Comparison of ENCODE assay signal across 8 mouse cellular contexts in genomic region chr16:31429471-31430155, GRCm38 (mm10). TPM values are rescaled to one million over a fixed set of nuclear protein-coding genes. Genes with fewer than 3 reads are reported as not detected.
A peak's percentile ranks its signal among the peaks of the same experiment; 100 is the strongest.
DNase-seq lines count a peak whose midpoint lies in the region; ATAC-seq lines count a peak whose summit lies in the region.

No protein-coding gene starts in this region.

- H3K4me3 ChIP-seq in hindbrain, embryonic 14.5 days (replicated peaks; ENCODE audit: low read length): peak overlapping the region; percentile 67

- WGBS in hindbrain, embryonic 14.5 days: under 1% methylated on average over 49 of the region's 49 CpGs

- H3K27me3 ChIP-seq in hindbrain, embryonic 14.5 days (ENCODE audit: control insufficient read depth, insufficient read depth, low read length): peaks cover 10% of the 10 kb centered on the region

- peak overlapping the region; percentile 64 for H3K4me2 ChIP-seq in hindbrain, embryonic 14.5 days (replicated peaks)

- H3K9me3 ChIP-seq in hindbrain, embryonic 14.5 days (ENCODE audit: control insufficient read depth, low read length): no peaks in the 10 kb centered on the region

- peak overlapping the region; percentile 79 for H3K9ac ChIP-seq in hindbrain, embryonic 14.5 days

- H3K4me1 ChIP-seq in hindbrain, embryonic 14.5 days (replicated peaks; ENCODE audit: control insufficient read depth, insufficient read depth, low read length): peaks cover 10% of the 10 kb centered on the region

- H3K36me3 ChIP-seq in hindbrain, embryonic 14.5 days (replicated peaks; ENCODE audit: control insufficient read depth, insufficient read depth): no peaks in the 10 kb centered on the region

- DNase-seq in WW6 (ENCODE audit: low read depth, low spot score): peak; percentile 78
- peak; percentile 89 to 93 for DNase-seq in cerebellum, postnatal 4 days (ENCODE audit: low spot score in 2 of 2)
- DNase-seq in frontal cortex, postnatal 36 days (ENCODE audit: low spot score in 2 of 2): peak; percentile 97 to 98
- peak; percentile 93 for DNase-seq in hindbrain, embryonic 14.5 days (ENCODE audit: low spot score)
- DNase-seq in layer of hippocampus, postnatal 25 days (ENCODE audit: extremely low spot score in 1 of 2, low spot score in 1 of 2): peak; percentile 83 to 90
- DNase-seq in lung, postnatal 14 days: peak; percentile 82
- peak; percentile 76 for DNase-seq in retina, adult 2 months (ENCODE audit: low read depth, low spot score)
- DNase-seq in thymus, postnatal 25 days: peak; percentile 90

- peak overlapping the region; percentile 95 for H3K27ac ChIP-seq in hindbrain, embryonic 14.5 days

- ATAC-seq in hindbrain, embryonic 14.5 days (ENCODE audit: low FRiP score): peak; percentile 98

RNA-seq across cellular contexts. Expression of gene Bdh1, which starts 7.5 kb away (rescaled TPM):
- polyA plus RNA-seq in hindbrain, embryonic 14.5 days (2014; fragmentation: Nextera tagmentation; extraction: Ambion mirVana): 92.7 and 118 TPM in 2 replicates
- total RNA-seq in layer of hippocampus, postnatal 25 days (2021): 100 to 1,000 TPM; 116 to 121 TPM

Comparison
In these comparisons a context has a peak if more than half of its experiments do, and no peak if none do; other contexts are left out.
1. Peak in every context shown above with its lines: DNase-seq, ATAC-seq, H3K4me3 ChIP-seq and H3K27ac ChIP-seq.